Mouse (Mus musculus) forebrain, embryonic 11.5 days (tissue): Measurements from ENCODE around the gene Gm2897. TPM values are rescaled to one million over a fixed set of nuclear protein-coding genes. Genes with fewer than 3 reads are reported as not detected.
"Not testable (repeated sequence)": the region's sequence is repeated elsewhere in the genome, so short reads cannot be mapped to it uniquely, and the experiment has no call there.

Experiments used
- ATAC-seq: fragments of 200-750 bp; cut with Nextera tagmentation; replicated peaks from 2 replicates; pipeline ENCODE4 v1.8.0; 2017; ENCODE audit warnings: moderate TSS enrichment; ENCODE audit not compliant: low FRiP score
- DNase-seq: peaks from one replicate; pipeline ENCODE4 v3.0.0-alpha.2; 2017; ENCODE audit warnings: low spot score
- H3K27ac ChIP-seq: fragments of 300-500 bp; sonication (generic); 2 replicates; pipeline ENCODE4 v1.5.1; 2014; ENCODE audit warnings: low read depth, low read length
- H3K27me3 ChIP-seq: fragments of 300-500 bp; sonication (generic); 2 replicates; pipeline ENCODE4 v1.6.1; 2014; ENCODE audit warnings: mild to moderate bottlenecking, low read length, mixed read lengths; ENCODE audit not compliant: control insufficient read depth, insufficient read depth
- H3K36me3 ChIP-seq: fragments of 300-500 bp; sonication (generic); 2 replicates; pipeline ENCODE4 v1.6.1; 2014; ENCODE audit warnings: mild to moderate bottlenecking, low read length, moderate library complexity, mixed read lengths; ENCODE audit not compliant: control insufficient read depth, insufficient read depth
- H3K4me1 ChIP-seq: fragments of 300-500 bp; sonication (generic); replicated peaks from 2 replicates; pipeline ENCODE4 v1.6.1; 2014; ENCODE audit warnings: low read length, mixed read lengths; ENCODE audit not compliant: control insufficient read depth, insufficient read depth
- H3K4me2 ChIP-seq: fragments of 300-500 bp; sonication (generic); 2 replicates; pipeline ENCODE4 v1.6.1; 2014; ENCODE audit warnings: low read depth, mild to moderate bottlenecking, low read length, moderate library complexity, mixed read lengths; ENCODE audit not compliant: severe bottlenecking
- H3K4me3 ChIP-seq: fragments of 300-500 bp; sonication (generic); 2 replicates; pipeline ENCODE4 v1.5.1; 2014; ENCODE audit warnings: low read depth, low read length
- H3K9ac ChIP-seq: fragments of 300-500 bp; sonication (generic); 2 replicates; pipeline ENCODE4 v1.6.1; 2014; ENCODE audit warnings: low read length
- H3K9me3 ChIP-seq: fragments of 300-500 bp; sonication (generic); 2 replicates; pipeline ENCODE4 v1.6.1; 2016; ENCODE audit warnings: low read length, mixed read lengths; ENCODE audit not compliant: control insufficient read depth
- WGBS: fragments of 180-500 bp; shearing (Covaris S2); extraction: QIAGEN DNeasy Blood & Tissue Kit; methylation state at CpG from one replicate; pipeline ENCODE4 v1.1.7; 2014; 5-methylcytosine and 5-hydroxymethylcytosine counted together
- polyA plus RNA-seq: library from polyadenylated mRNA; unstranded; fragments of >200 nt; fragmentation: Nextera tagmentation; extraction: Ambion mirVana; gene quantifications from 2 replicates; pipeline ENCODE4 v1.2.1, GENCODE M21; 2014

Gene Gm2897
- 3.8 and 5.0 TPM in 2 replicates for polyA plus RNA-seq

DNA sequence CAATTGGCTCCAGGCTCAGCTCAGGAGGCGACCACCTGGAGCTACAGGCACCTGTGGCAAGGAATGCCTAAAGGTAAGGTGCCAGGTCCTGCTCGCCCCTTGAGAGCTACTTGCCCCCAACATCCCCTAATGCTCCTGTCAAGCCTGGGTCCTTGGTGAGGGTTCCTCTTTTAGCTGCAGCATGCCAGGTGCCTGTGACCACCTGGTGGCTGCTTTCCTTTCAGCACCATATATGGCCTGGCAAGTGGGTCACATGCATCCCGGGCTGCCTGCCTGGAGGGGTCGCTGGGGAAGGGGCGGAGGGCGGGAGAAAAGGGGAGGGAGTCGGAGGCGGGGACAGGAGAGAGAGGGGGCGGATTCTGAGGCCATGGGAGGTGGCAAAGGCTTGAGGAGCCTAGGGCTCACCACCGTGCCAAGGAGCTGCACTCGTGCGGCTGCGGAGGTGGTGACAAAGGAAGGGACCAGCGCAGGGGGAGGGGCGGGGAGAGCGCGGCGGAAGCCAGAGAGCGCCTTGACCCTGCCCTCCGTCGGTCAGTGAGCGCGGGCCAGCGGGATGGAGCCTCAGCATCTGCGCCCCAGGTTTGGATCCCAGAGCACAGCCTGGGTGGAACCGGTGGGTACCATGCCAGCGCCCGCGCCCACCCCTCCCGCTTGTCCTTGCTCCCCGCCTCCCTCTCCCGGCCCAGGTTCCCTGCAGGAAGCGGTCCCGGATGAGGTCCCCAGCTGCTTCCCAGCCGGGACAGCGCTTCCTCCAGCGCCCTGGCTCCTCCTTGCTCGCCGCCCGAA lies at the start of gene Gm2897:
Gene Gm2897 (plus strand): TSS at position 559 of the 786 bp plus-strand sequence.
- DNase-seq (peak; percentile 77), ATAC-seq (peak; percentile 87)
- H3K36me3 ChIP-seq, H3K4me1 ChIP-seq, H3K27me3 ChIP-seq, H3K27ac ChIP-seq, H3K9me3 ChIP-seq: not testable (repeated sequence)
- Histone ChIP-seq H3K4me2 (peak within 1 kb of the TSS; percentile 61), H3K9ac (peak within 1 kb of the TSS; percentile 55), H3K4me3 (peak within 1 kb of the TSS; percentile 40)
- 3% methylated on average over 24 of the region's 40 CpGs for WGBS

DNA sequence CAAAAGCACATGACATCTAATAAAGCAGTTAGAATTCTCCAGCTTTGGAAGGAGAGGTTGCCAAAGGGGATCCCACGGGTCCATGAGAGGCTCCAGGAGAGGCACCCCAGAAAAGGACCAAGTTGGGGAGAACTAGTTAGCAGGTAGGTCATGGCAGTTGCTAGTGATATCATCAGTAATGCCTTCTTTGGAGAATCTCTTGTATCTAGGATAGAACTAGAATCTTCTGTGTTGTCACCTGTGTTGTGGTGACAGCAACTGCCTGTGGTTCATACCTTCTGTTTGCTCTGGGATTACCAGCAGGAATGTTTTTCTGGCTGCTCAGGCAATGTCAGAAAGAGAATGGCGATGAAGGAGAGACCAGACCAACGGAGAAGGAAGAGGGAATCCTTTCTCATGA lies 19.4 kb upstream of the Gm2897 start, which contains the start of gene Gm2888:
Gene Gm2888 (plus strand): TSS at position 301 of the 400 bp plus-strand sequence.
- 71% methylated on average over 2 of the region's 3 CpGs for WGBS
- H3K4me3 ChIP-seq, H3K9me3 ChIP-seq, H3K36me3 ChIP-seq, DNase-seq, H3K27ac ChIP-seq, H3K4me2 ChIP-seq, H3K27me3 ChIP-seq, H3K4me1 ChIP-seq, H3K9ac ChIP-seq, ATAC-seq: not testable (repeated sequence)

DNA sequence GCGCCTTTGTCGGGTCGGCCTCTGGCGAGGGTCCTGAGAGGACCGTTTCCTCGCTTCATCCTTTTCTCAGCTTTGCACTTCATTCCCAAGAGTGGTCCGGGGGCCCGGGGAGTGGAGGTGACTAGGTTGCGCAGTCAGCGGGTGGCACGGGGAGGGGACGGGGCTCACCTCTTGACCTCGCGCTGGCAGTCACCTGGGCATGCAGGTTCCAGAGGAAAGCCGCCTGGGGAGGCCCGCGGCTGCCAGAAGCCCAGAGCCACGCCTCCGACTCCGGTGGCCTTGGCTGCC lies 372 bp downstream of the Gm2897 start:
- DNase-seq, result peak; percentile 64
- not testable (repeated sequence) for H3K27ac ChIP-seq, H3K27me3 ChIP-seq, ATAC-seq, H3K36me3 ChIP-seq, H3K9me3 ChIP-seq, H3K4me1 ChIP-seq
- Histone ChIP-seq H3K4me3 (peak overlapping the region; percentile 40), H3K4me2 (peak overlapping the region; percentile 61), H3K9ac (peak overlapping the region; percentile 55)
- 1% methylated on average over 15 of the region's 20 CpGs for WGBS

DNA sequence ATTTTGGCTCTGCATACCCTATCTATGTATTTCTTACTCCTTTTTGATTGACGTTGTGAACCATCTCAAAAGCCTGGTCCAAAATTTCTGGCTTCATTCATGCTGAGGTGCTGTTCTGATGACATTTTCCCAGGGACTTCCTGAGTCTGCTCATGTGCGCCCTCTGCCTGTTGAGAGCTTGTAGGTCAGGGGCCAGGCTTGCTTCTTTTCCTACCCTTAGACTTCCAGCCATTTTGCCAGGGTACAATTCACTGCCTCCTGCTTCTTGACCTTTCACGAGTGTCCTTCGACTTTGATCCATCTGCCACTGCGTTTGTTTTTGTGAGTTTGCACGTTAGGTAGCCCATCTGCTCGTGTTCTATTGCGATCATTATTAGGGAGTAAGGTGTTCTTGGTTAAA lies 1.0 kb downstream of the Gm2897 start:
- H3K4me2 ChIP-seq, H3K4me1 ChIP-seq, H3K9me3 ChIP-seq, H3K36me3 ChIP-seq, H3K27ac ChIP-seq, H3K27me3 ChIP-seq, DNase-seq, H3K9ac ChIP-seq, ATAC-seq, H3K4me3 ChIP-seq: not testable (repeated sequence)
- WGBS, result 6% methylated on average over 5 of the region's 8 CpGs

DNA sequence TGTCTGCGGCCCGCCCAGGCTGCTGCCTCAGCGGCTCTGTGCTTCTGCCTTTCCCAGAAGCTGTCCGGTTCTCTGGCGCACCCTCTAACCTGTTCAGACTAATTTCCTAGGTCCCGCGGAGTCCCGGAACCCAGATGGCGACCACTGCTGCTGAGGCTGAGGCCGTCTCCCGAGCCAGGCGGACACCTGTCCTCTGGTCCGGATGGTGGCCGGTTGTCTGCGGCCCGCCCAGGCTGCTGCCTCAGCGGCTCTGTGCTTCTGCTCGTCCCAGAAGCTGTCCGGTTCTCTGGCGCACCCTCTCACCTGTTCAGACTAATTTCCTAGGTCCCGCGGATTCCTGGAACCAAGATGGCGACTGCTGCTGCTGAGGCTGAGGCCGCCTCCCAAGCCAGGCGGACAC lies 67.0 kb downstream of the Gm2897 start:
- H3K27ac ChIP-seq, H3K27me3 ChIP-seq, ATAC-seq, H3K4me2 ChIP-seq, H3K9ac ChIP-seq, H3K4me3 ChIP-seq, DNase-seq, H3K9me3 ChIP-seq, H3K36me3 ChIP-seq, H3K4me1 ChIP-seq: not testable (repeated sequence)
- WGBS, result 96% methylated on average over 13 of the region's 25 CpGs

Other genes with a start within 250 kb of the Gm2897 start
- not detected in 2 replicates for gene Gm2888, start 19.3 kb upstream of the Gm2897 start, polyA plus RNA-seq
- gene Gm10340, start 84.7 kb downstream of the Gm2897 start, polyA plus RNA-seq, result not detected in 2 replicates
- not detected in 2 replicates for gene Gm5795, start 139.0 kb downstream of the Gm2897 start, polyA plus RNA-seq
- gene D830030K20Rik, start 159.2 kb downstream of the Gm2897 start, polyA plus RNA-seq, result 7.3 and 7.6 TPM in 2 replicates